Mouse (Mus musculus) ES-Bruce4 (cell line): ENCODE measurements around the gene Mecom.

Experiments used
- CTCF ChIP-seq: IDR thresholded peaks from one replicate; pipeline ENCODE4 v1.8.1; 2011; ENCODE audit warnings: low read depth, low read length
- EP300 ChIP-seq: IDR thresholded peaks from 2 replicates; pipeline ENCODE4 v1.6.1; 2011; ENCODE audit warnings: low read depth, low read length; ENCODE audit not compliant: insufficient read depth

- no peak for TF ChIP-seq EP300
- no peak for TF ChIP-seq CTCF
Measured at GRCm38 (mm10) chr3:30428877-30429276, 118.9 kb downstream of the Mecom start.
